Mouse (Mus musculus) liver, adult 2 months (tissue): ENCODE data around the gene Msmp.

ENCODE experiments used
- CTCF ChIP-seq: fragments of 200-500 bp; IDR thresholded peaks from 2 replicates; pipeline ENCODE4 v1.5.1; 2011; ENCODE audit warnings: low read depth, low read length, control low read depth
- POLR2A ChIP-seq: fragments of 200-500 bp; IDR thresholded peaks from 2 replicates; pipeline ENCODE4 v1.6.1; 2011; ENCODE audit warnings: low read length, control low read depth; ENCODE audit not compliant: insufficient read depth; ENCODE audit errors: extremely low read depth

DNA sequence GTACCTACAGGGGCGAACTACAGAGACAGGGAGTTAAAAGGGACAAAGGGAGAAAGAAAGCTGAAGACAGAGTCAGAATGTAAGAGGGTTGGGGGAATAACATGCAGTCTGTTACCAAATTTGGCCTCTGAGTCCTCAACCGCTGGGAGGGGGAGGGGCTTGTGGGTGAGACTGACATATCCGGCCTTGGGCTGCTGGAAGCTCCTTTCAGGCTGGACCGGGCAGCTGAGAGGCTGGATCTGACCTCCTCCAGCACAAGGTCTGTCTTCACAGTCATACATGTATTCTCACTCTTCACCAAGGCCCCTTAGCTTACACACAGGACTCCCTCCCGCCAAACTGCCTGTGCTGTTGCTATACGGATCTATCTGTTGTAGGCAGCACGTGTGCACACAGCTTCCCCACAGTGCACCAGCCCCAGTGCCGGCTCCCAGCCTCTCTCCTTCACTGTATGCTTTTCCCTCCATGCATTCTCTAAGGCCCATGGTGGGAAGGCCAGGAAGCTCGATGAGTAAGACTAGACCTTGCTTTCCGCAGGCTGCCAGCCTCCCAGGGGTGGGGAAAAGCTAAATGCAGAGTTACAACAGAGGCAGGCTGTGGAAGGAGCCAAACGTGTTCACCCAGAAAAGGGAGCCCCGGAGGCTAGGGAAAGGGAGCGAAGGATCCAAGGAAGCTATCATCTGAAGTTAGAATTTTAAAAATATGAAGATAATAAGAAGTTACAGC is 25.5 kb downstream of the Msmp start:
- TF ChIP-seq POLR2A (no peak), CTCF (no peak)
